Mouse (Mus musculus): Measurements from ENCODE around the gene Zfp846. TPM values are rescaled to one million over a fixed set of nuclear protein-coding genes. Genes with fewer than 3 reads are reported as not detected.
A peak's percentile ranks its signal among the peaks of the same experiment; 100 is the strongest.

The Zfp846 gene
- total RNA-seq, 2 experiments from 2014 or later = 3.0 to 3.6 TPM

DNA sequence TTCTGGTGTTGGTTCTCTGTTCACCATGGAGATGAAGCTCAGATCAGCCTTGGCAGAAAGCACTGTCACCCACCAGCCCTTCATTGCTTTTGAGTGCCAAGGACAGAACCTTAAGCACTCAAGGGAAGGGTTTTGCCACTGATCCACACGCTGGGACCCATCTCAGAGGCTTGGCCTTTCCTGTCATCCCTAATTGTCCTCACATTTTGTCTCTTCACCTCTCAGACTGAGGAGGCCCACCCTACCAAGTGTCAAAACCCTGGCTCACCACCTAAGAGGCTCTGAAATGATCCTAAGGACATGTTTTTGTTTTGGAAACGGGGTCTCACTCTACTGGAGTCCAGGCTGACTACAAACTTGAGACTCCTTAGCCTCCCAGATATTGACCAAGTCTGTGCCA is 55.7 kb downstream of the Zfp846 start:
- no peak for DNase-seq

DNA sequence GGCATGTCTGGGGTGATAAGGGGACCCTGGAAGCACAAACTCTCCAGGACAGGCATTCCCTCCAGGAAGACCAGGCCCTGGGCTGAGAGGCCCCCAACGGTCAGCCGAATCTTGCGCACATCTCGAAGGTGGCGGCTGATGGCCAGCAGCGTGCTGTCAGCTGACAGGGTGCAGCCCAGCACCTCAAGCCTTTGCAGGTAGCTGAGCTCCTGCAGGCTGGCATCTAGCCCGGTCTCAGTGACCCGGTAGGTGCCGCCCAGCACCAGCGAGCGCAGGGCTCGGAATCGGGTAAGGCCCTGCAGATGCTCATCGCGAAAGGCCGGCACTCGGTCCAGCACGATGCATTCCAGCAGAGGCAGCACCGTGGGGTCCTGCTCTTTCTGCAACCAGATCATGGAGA is 57.5 kb downstream of the Zfp846 start:
- no peak for DNase-seq

DNA sequence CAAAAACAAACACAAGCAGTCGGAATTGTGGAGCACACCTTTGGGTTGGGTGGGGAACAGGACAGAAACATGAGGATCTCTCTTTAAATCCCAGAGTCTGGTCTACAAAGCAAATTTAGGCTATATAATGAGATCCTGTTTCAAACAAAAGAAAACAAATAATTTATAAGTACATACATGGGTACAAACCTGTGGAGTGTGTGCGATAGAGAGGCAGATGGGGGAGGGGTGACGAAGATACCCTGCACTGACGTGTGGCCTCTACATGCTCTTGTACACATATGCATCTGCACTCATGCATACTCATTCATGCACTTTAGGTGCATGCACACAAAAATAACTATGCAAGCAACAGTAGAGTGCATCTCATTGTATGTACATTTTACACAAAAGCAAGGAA is 58.4 kb downstream of the Zfp846 start:
- DNase-seq = no peak

DNA sequence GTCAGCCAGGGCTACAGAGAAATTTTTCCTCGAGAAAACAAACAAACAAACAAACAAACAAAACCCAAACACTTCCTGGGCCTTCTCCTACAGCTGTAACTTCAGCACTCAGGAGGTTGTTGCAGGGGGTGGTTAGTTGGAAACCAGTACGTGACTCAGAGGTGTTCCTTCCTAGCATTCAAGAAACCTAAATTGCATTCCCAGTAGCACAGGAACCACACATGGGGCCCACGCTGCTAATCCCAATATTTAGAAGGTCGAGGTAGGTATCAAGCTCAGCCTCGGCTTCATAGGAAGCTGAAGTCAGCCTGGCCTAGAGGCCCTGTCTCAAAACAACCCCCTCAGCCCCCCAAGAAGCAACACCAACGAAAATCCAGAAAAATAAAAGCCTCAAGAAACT is 60.4 kb downstream of the Zfp846 start:
- DNase-seq = no peak

DNA sequence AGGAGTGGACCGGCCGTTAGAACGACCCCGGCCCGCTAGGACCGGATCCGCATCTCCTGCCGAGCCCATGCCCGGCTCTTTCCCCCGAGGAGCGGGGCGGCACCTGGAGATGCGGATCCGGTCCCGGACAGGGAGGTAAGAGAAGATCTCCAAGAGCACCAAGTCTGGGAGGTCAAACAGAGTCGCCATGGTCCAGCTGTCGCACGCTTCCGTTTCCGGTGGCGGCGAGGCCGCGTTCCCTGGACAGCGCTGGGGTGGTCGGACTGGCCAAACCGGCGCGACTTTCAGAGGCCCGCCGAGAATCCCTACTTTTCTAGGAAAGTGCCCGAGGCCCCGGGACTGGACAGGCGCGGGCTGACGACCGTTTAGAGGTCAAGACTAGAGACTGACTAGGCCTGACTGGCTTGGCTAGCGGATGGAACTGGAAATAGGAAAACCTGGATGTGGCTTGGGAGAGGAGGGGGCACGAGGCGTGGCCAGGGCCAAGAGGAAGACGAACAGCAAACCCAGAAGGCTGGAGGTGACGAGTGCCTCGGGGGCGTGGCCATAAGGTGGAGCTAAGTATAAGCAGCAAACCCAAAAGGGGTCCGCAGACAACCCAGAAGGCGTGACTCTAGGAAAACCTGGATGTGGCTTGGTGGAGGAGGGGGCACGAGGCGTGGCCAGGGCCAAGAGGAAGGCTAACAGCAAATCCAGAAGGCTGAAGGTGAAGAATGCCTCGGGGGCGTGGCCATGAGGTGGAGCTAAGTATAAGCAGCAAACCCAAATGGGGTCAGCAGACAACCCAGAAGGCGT is 61.2 kb downstream of the Zfp846 start, which contains the start of gene Ubl5:
TSS of gene Ubl5 (plus strand) at position 778 of the 795 bp plus-strand sequence.
- DNase-seq = peak; percentile 78

DNA sequence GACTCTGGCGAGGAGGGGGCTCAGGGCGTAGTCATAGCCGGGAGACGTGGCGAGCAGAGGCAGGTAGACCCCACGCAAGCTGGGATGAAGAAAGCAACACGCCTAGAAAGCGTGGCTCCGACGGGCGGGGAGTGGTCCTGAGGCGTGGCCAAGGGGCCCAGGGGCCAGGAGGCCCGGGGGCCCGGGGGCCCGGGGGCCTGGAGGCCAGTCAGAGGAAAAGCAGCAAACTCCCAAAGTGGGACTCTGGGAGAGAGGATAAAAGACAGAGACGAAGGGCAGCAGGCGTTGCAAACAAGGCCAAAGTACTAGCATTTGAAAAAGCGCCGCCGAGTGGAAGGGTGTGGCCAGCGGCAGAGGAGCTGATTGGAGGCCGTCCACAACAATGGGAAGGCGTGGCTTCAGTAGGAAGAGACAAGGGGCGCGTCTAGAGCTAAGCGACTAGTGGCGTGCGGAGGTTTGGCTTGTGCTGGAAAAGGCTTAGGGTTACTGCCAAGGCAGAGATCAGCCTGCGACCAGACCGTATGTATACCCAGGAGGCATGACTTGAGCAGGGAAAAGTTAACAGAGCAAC is 61.9 kb downstream of the Zfp846 start:
- peak; percentile 79 for DNase-seq

DNA sequence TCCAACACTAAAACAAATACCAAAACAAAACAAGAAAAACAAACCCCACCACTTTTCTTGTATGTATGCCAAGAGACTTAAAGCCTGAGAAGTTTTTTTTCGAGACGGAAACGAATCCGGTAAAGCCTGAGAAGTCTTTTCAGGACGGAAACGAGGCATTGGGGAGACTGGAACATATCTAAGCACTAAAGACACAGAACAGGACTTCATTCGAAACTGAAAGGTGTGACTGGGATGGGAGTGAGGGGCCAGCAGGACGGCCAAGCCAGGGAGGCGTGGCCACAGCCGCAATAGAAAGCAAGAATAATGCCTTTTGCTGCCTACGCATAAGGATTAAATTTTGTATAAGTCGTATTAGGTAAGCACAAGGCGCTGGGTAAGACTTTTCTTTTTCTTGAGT is 62.7 kb downstream of the Zfp846 start:
- DNase-seq = no peak

DNA sequence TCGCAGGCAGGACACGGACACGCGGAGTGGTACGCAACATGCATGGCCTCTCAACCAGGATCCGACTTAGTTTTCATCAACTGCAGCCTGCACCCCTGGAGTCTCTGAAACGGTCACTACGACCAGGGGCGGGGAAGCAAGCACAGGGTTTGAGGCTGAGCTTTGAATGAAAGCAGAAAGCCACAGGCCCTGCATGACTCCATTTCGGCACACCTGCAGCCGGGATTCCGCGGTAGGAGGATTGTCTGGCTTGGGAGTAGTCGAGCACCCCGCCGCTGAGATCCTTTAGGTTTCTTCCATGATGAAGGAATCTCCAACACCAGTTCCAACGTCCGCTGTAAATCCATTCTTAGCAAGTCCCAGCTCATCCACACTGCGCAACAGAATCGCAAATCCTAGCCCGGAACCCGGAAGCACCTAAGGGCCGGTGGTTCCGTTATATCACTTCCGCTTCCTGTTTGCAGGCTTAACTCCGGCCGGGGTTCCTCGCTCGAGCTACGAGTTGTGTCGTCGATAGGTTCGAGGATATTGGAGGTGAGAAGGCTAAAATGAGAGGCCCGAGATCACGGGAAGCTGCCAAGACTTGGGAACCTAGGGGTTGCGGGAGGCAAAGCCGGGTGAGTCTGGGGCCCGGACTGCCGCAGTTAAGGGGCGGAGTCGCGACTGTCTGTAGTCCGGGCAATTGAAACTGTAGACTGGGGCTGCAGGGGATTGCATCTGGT is 63.4 kb downstream of the Zfp846 start, which contains the start of gene Fbxl12:
TSS of gene Fbxl12 (minus strand) at position 408 of the 722 bp plus-strand sequence.
- DNase-seq = peak; percentile 60

DNA sequence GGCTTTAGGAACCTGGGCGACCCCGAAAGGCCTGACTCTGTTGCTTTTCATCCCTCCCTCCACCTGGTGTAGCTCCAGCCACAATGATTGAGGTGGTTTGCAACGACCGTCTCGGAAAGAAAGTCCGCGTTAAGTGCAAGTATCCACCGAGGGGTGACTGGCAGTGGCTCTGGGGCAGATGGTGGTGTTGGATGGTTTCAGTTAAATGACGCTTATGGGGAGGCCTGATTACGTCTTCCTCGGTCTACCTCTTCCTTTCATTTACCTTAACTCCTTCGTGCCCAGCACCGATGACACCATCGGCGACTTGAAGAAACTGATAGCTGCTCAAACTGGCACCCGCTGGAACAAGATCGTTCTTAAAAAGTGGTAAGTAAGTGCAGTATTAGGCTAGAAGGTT is 64.0 kb downstream of the Zfp846 start:
- DNase-seq = no peak

DNA sequence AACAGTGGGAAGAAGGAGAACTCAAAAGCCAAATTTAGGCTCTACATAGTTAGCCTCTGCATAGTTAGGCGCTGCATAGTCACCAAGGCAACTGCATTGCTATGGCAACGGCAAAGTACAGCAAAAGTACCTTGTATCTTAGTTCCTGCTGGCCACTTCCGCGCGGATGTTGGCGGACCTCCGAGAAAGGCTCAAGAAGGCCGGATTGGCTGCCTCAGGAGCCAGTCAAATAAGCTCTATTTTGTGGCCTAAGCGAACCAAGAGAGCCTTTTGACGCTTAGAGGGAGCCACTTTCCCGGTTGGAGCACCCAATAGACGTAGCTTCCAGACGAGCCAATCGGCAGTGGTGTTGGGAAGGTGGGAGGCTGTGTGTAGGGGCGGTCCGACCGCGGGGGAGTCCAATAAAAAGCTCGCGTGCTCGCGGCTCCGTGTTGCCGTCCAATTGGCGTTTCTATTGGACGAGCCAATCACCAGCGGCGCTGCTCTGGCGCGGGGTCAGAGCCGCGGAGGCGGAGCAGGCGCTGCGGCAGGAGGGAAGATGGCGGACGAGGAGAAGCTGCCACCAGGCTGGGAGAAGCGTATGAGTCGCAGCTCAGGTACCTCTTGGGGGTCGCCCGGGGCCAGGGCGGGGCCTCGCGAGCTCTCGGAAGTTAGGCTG is 70.6 kb downstream of the Zfp846 start, which contains the start of gene Pin1:
TSS of gene Pin1 (plus strand) at position 494 of the 658 bp plus-strand sequence.
- peak; percentile 99 for DNase-seq

DNA sequence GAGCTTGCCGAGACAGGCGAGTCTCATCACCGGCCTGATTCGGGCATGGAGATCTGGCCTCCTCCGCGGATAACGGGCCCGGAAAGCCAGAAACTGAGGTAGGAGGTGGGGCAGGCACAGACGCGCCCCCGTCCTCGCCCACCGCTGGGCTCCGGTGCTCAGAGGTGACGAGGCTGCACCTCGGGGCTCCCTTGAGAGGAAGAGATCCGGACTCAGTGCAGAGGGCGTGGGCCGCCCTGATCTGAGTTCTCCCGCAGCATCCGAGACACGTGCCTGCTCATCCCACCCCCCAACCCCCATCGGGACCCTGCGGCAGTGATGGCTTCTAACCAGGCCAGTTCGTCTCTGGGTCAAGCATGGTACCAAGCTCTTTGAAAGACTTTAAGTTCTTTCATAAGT is 71.2 kb downstream of the Zfp846 start:
- DNase-seq = no peak

DNA sequence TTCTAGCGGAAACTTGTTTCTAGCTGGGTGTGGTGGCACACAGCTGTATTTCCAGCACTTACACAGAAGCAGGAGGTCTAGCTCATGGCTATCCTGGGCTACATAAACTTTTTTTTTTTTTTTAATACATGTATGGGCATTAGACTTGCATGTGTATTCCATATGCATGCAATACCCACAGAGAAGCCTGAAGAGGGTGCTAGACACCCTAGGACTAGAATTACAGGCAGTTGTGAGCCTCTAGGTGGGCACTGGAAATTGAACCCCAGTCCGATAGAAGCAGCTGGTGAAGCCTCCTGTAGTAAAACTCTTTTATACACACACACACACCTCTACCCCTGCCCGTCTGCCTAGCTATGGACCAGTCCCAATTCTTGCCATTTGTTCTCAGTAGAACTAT is 72.8 kb downstream of the Zfp846 start:
- DNase-seq = no peak

Other genes with a start within 250 kb of the Zfp846 start
- gene Olfr18, start 245.2 kb upstream of the Zfp846 start, total RNA-seq (2021) = not detected
- 10 to 100 TPM in 1 of 2 experiments, 1 to 10 TPM in 1; 8.2 to 10.5 TPM for gene Zfp560, start 196.1 kb upstream of the Zfp846 start, total RNA-seq (2021)
- gene Zfp26, start 121.1 kb upstream of the Zfp846 start, total RNA-seq (2021) = 1 to 10 TPM; 6.7 to 7.2 TPM
- gene Zfp426, start 88.5 kb upstream of the Zfp846 start, total RNA-seq (2021) = 1 to 10 TPM; 7.0 to 7.8 TPM
- 10 to 100 TPM; 14.2 to 14.7 TPM for gene Zfp266, start 59.9 kb upstream of the Zfp846 start, total RNA-seq (2021)
- 100 to 1,000 TPM; 168 to 183 TPM for gene Ubl5, start 61.6 kb downstream of the Zfp846 start, total RNA-seq (2021)
- 1 to 10 TPM; 4.7 to 5.1 TPM for gene Fbxl12, start 63.5 kb downstream of the Zfp846 start, total RNA-seq (2021)
- gene Pin1, start 70.8 kb downstream of the Zfp846 start, total RNA-seq (2021) = 10 to 100 TPM; 13.0 to 14.1 TPM
- gene Olfm2, start 165.1 kb downstream of the Zfp846 start, total RNA-seq (2021) = under 1 TPM; 0.13 to 0.20 TPM
- 10 to 100 TPM; 37.8 to 41.0 TPM for gene Col5a3, start 233.8 kb downstream of the Zfp846 start, total RNA-seq (2021)
- under 1 TPM in 1 of 2 experiments, not detected in 1; 0.20 TPM for gene Rdh8, start 237.2 kb downstream of the Zfp846 start, total RNA-seq (2021)